Mouse (Mus musculus) hindbrain, embryonic 13.5 days (tissue): ENCODE results near the gene H2-DMb2. TPM values are rescaled to one million over a fixed set of nuclear protein-coding genes. Genes with fewer than 3 reads are reported as not detected.

Source experiments
- ATAC-seq: fragments of 200-750 bp; cut with Nextera tagmentation; 2 replicates; pipeline ENCODE4 v1.8.0; 2017; ENCODE audit warnings: moderate TSS enrichment; ENCODE audit not compliant: low FRiP score
- H3K27ac ChIP-seq: fragments of 300-500 bp; sonication (generic); 2 replicates; pipeline ENCODE4 v1.5.1; 2015; ENCODE audit warnings: inconsistent platforms, mild to moderate bottlenecking, moderate library complexity
- H3K27me3 ChIP-seq: fragments of 300-500 bp; sonication (generic); 2 replicates; pipeline ENCODE4 v1.6.1; 2015; ENCODE audit warnings: mild to moderate bottlenecking, inconsistent platforms
- H3K36me3 ChIP-seq: fragments of 300-500 bp; sonication (generic); 2 replicates; pipeline ENCODE4 v1.6.1; 2015; ENCODE audit warnings: mild to moderate bottlenecking, inconsistent platforms
- H3K4me1 ChIP-seq: fragments of 300-500 bp; sonication (generic); replicated peaks from 2 replicates; pipeline ENCODE4 v1.6.1; 2015; ENCODE audit warnings: inconsistent platforms
- H3K4me2 ChIP-seq: fragments of 300-500 bp; sonication (generic); 2 replicates; pipeline ENCODE4 v1.6.1; 2015; ENCODE audit warnings: inconsistent platforms, mild to moderate bottlenecking, moderate library complexity
- H3K4me3 ChIP-seq: fragments of 300-500 bp; sonication (generic); 2 replicates; pipeline ENCODE4 v1.5.1; 2015; ENCODE audit warnings: mild to moderate bottlenecking, inconsistent platforms
- H3K9ac ChIP-seq: fragments of 300-500 bp; sonication (generic); 2 replicates; pipeline ENCODE4 v1.6.1; 2015; ENCODE audit warnings: mild to moderate bottlenecking, inconsistent platforms
- H3K9me3 ChIP-seq: fragments of 300-500 bp; sonication (generic); 2 replicates; pipeline ENCODE4 v1.6.1; 2016; ENCODE audit warnings: inconsistent platforms
- WGBS: fragments of 180-500 bp; shearing (Covaris S2); methylation state at CpG from one replicate; pipeline ENCODE4 v1.1.7; 2015; 5-methylcytosine and 5-hydroxymethylcytosine counted together
- polyA plus RNA-seq: library from polyadenylated mRNA; unstranded; fragments of >200 nt; fragmentation: Nextera tagmentation; extraction: Ambion mirVana; gene quantifications from 2 replicates; pipeline ENCODE4 v1.2.1, GENCODE M21; 2015

Gene H2-DMb2
- 0.27 TPM in 2 replicates for polyA plus RNA-seq

GRCm38 (mm10) chr17:34143033-34143432 is at the start of gene H2-DMb2:
TSS of gene H2-DMb2 (plus strand) at chr17:34143307.
- no peak within 1 kb of the TSS for H3K9ac ChIP-seq
- H3K27me3 ChIP-seq: peaks cover 40% of the 10 kb centered on the region
- no peak within 1 kb of the TSS for H3K4me3 ChIP-seq
- H3K4me1 ChIP-seq: peaks cover 21% of the 10 kb centered on the region
- ATAC-seq: no peak
- H3K27ac ChIP-seq: no peak within 1 kb of the TSS
- H3K36me3 ChIP-seq: no peaks in the 10 kb centered on the region
- no peaks in the 10 kb centered on the region for H3K9me3 ChIP-seq
- H3K4me2 ChIP-seq: no peak within 1 kb of the TSS
- WGBS: 24% methylated on average over 7 of the region's 7 CpGs

- Histone ChIP-seq H3K4me1 (no peaks in the 10 kb centered on the region), H3K9me3 (no peaks in the 10 kb centered on the region), H3K4me2 (no peak overlapping the region), H3K36me3 (no peaks in the 10 kb centered on the region), H3K27ac (no peak overlapping the region), H3K27me3 (no peaks in the 10 kb centered on the region), H3K9ac (no peak overlapping the region), H3K4me3 (no peak overlapping the region)
- no peak for ATAC-seq
- WGBS: 88% methylated on average over 27 of the region's 27 CpGs
These were observed 48.6 kb upstream of the H2-DMb2 start for GRCm38 (mm10) chr17:34094283-34095035.

DNA sequence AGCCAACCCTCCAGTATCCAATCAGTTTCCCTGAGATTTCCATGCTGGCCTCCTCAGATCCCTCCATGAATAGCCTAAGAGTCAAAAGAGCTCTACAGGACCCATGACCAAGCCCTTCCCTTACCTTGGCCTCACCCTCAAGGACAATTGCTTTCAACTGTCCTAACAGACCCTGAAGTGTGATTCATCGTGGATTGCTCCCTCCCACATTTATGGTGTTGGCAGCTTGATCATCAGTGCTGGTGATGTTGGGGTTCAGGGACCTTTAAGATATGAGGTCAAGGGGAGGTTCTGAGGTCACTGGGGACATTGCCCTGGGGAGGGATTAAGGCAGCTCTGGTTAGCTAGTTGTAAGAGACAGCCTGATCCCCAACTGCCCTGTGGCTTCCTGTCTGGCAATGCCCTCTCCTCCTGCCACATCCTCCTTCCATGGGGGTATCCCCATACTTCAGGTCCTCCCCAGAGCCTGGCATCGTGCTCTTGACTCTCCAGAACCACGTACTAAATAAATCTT is 46.6 kb upstream of the H2-DMb2 start:
- no peaks in the 10 kb centered on the region; the same call in 1 of the 2 replicates for H3K27me3 ChIP-seq
- no peaks in the 10 kb centered on the region for H3K36me3 ChIP-seq
- ATAC-seq: no peak
- H3K9ac ChIP-seq: no peak overlapping the region
- no peak overlapping the region for H3K27ac ChIP-seq
- WGBS: 79% methylated on average over 3 of the region's 3 CpGs
- peaks cover 6% of the 10 kb centered on the region for H3K4me1 ChIP-seq
- no peak overlapping the region for H3K4me2 ChIP-seq
- H3K9me3 ChIP-seq: no peaks in the 10 kb centered on the region
- no peak overlapping the region for H3K4me3 ChIP-seq

- H3K4me3 ChIP-seq: no peak overlapping the region
- ATAC-seq: no peak
- H3K4me2 ChIP-seq: no peak overlapping the region
- 69% methylated on average over 5 of the region's 5 CpGs for WGBS
- H3K9ac ChIP-seq: no peak overlapping the region
- H3K27me3 ChIP-seq: no peaks in the 10 kb centered on the region; the same call in 1 of the 2 replicates
- H3K27ac ChIP-seq: no peak overlapping the region
- no peaks in the 10 kb centered on the region for H3K36me3 ChIP-seq
- H3K4me1 ChIP-seq: peaks cover 9% of the 10 kb centered on the region
- H3K9me3 ChIP-seq: no peaks in the 10 kb centered on the region
These were observed 45.8 kb upstream of the H2-DMb2 start for GRCm38 (mm10) chr17:34097272-34097671.

DNA sequence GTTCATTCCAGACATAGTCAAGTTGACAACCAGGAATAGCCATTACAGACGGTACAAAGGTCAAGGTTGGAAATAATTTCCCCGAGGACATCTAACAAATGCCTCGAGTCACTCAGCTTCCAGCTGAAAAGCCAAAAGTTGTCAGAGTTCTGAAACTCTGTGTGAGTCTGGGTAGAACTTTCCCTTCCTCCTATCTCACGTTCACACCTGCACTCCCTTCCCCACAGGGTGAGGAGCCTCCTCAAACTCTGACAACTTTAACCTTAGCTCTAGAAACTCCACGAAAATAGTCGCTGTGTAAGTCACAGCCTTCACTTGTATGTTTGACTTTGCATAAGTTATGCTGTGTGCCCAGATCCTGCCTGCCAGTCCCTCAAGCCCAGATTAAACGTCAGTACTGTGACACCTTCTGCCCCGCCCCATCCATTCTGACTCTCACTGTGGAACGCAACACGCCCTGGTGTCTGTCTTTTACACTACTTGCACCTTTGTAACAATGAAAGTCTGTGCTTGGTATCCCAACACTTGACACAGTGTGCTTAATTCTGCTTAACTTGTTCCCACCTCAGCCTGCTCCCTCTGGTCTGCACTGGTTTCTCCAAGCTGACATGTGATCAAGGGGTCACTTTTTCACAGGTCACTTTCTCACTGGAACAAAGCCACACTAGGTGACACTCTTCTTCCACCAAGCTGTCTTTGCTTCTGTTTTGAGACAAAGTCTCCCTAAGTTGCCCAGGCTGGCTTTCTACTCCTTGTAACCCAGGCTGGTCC is 44.2 kb upstream of the H2-DMb2 start:
- Histone ChIP-seq H3K36me3 (no peaks in the 10 kb centered on the region), H3K9me3 (no peaks in the 10 kb centered on the region), H3K4me2 (no peak overlapping the region), H3K27me3 (no peaks in the 10 kb centered on the region; the same call in 1 of the 2 replicates), H3K4me1 (peaks cover 9% of the 10 kb centered on the region), H3K9ac (no peak overlapping the region), H3K4me3 (no peak overlapping the region), H3K27ac (no peak overlapping the region)
- ATAC-seq: no peak
- WGBS: 67% methylated on average over 10 of the region's 10 CpGs

- WGBS: 64% methylated on average over 5 of the region's 5 CpGs
These were observed 43.6 kb upstream of the H2-DMb2 start for GRCm38 (mm10) chr17:34099531-34099930.

DNA sequence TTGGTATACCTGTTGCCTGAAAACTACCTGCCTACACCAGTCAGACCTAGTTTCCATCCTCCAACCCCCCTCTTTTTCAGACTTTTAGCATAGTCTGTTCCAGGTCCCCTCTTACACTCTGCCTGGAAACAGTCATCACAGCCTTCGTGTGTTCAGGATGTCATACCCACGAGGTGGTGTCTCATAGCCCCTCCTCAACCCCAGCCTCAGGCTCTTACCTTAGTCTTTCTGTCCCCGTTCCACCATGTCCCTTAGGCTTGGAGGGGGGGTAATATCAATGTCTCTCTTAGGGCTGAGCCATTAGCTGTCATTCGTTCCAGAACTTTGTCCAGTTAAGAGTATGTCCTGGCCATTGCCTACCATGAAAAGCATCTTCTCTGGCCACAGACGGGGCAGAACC is 41.9 kb upstream of the H2-DMb2 start:
- H3K27me3 ChIP-seq: no peaks in the 10 kb centered on the region; the same call in 1 of the 2 replicates
- H3K4me2 ChIP-seq: no peak overlapping the region
- peaks cover 9% of the 10 kb centered on the region for H3K4me1 ChIP-seq
- H3K4me3 ChIP-seq: no peak overlapping the region
- no peaks in the 10 kb centered on the region for H3K36me3 ChIP-seq
- WGBS: 36% methylated on average over 5 of the region's 5 CpGs
- peak; percentile 36; the same call in 1 of the 2 replicates for ATAC-seq
- H3K27ac ChIP-seq: no peak overlapping the region
- H3K9me3 ChIP-seq: no peaks in the 10 kb centered on the region
- no peak overlapping the region for H3K9ac ChIP-seq

More at GRCm38 (mm10) chr17:34099531-34099930, 43.6 kb upstream of the H2-DMb2 start:
- no peak for ATAC-seq
- Histone ChIP-seq H3K27me3 (no peaks in the 10 kb centered on the region; the same call in 1 of the 2 replicates), H3K9me3 (no peaks in the 10 kb centered on the region), H3K36me3 (no peaks in the 10 kb centered on the region), H3K4me3 (no peak overlapping the region), H3K4me1 (peaks cover 9% of the 10 kb centered on the region), H3K27ac (no peak overlapping the region), H3K4me2 (no peak overlapping the region), H3K9ac (no peak overlapping the region)

- Histone ChIP-seq H3K27me3 (no peaks in the 10 kb centered on the region; the same call in 1 of the 2 replicates), H3K9ac (0 out of 2 replicates have a peak overlapping the region, but pooled peaks have one; percentile 51), H3K36me3 (no peaks in the 10 kb centered on the region), H3K4me1 (peaks cover 9% of the 10 kb centered on the region), H3K27ac (no peak overlapping the region), H3K4me2 (peak overlapping the region; percentile 41), H3K9me3 (no peaks in the 10 kb centered on the region), H3K4me3 (no peak overlapping the region)
- ATAC-seq: peak; percentile 79
- WGBS: 5% methylated on average over 12 of the region's 12 CpGs
These were observed 41.5 kb upstream of the H2-DMb2 start for GRCm38 (mm10) chr17:34101604-34102032.

GRCm38 (mm10) chr17:34102831-34103230 is 40.3 kb upstream of the H2-DMb2 start:
- Histone ChIP-seq H3K4me3 (no peak overlapping the region), H3K4me1 (peaks cover 9% of the 10 kb centered on the region), H3K27me3 (no peaks in the 10 kb centered on the region; the same call in 1 of the 2 replicates), H3K27ac (no peak overlapping the region), H3K9me3 (no peaks in the 10 kb centered on the region), H3K4me2 (no peak overlapping the region), H3K9ac (no peak overlapping the region), H3K36me3 (no peaks in the 10 kb centered on the region; the same call in 1 of the 2 replicates)
- 86% methylated on average over 6 of the region's 6 CpGs for WGBS
- ATAC-seq: no peak

GRCm38 (mm10) chr17:34104804-34105203 is 38.3 kb upstream of the H2-DMb2 start:
- Histone ChIP-seq H3K4me1 (peaks cover 6% of the 10 kb centered on the region), H3K27me3 (no peaks in the 10 kb centered on the region; the same call in 1 of the 2 replicates)

GRCm38 (mm10) chr17:34106555-34106954 is 36.6 kb upstream of the H2-DMb2 start:
- Histone ChIP-seq H3K9me3 (no peaks in the 10 kb centered on the region), H3K36me3 (peaks cover 27% of the 10 kb centered on the region), H3K4me1 (peaks cover 11% of the 10 kb centered on the region), H3K4me3 (no peak overlapping the region), H3K9ac (no peak overlapping the region), H3K27me3 (no peaks in the 10 kb centered on the region), H3K4me2 (no peak overlapping the region), H3K27ac (no peak overlapping the region)
- ATAC-seq: no peak
- 90% methylated on average over 7 of the region's 7 CpGs for WGBS

More at GRCm38 (mm10) chr17:34104804-34105203, 38.3 kb upstream of the H2-DMb2 start:
- ATAC-seq: no peak
- Histone ChIP-seq H3K4me3 (no peak overlapping the region), H3K9ac (no peak overlapping the region), H3K36me3 (peaks cover 9% of the 10 kb centered on the region), H3K4me2 (no peak overlapping the region), H3K27ac (no peak overlapping the region), H3K9me3 (no peaks in the 10 kb centered on the region)
- 88% methylated on average over 9 of the region's 9 CpGs for WGBS
